In the genomic region with DNA sequence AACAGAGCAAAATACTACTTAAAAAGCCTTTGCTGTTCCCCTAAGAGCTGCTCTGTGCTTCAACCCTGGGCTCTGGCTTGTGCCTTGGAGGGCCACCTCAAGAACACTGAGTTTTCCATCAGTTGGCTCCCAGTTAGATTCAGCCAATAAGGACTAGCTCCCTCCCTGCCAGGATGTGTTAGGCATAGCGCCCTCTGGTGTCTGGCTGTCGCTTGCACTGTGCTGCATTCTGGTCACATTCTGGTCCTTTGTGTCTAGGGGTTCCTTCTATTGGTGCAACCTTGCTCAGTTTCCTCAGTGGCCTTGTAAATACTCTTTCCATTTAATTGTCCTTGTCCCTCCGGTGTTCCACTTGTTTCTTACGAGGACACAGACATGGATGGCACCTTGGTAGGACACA, we compare ENCODE assay signal across 8 mouse cellular contexts.
A peak's percentile ranks its signal among the peaks of the same experiment; 100 is the strongest.
DNase-seq lines count a peak whose midpoint lies in the region; ATAC-seq lines count a peak whose summit lies in the region.

No protein-coding gene starts in this region.

- H3K4me2 ChIP-seq in midbrain, embryonic 12.5 days (replicated peaks), result no peak overlapping the region

- H3K9ac ChIP-seq in midbrain, embryonic 12.5 days (replicated peaks), result no peak overlapping the region

- peak; percentile 49 for DNase-seq in gastrocnemius, postnatal 10 days
- DNase-seq in gastrocnemius, postnatal 36 days, result no peak
- DNase-seq in ovary, postnatal 36 days (ENCODE audit: low spot score), result peak; percentile 15
- no peak for DNase-seq in ovary, postnatal 14 days (ENCODE audit: low spot score)
- peak; percentile 69 for DNase-seq in embryo, embryonic 10.5 days (ENCODE audit: low spot score)
- no peak for DNase-seq in Muller cell, postnatal 12 days (ENCODE audit: inconsistent ontology term)
- no peak for DNase-seq in frontal cortex, postnatal 36 days (ENCODE audit: low spot score in 2 of 2)

- H3K27me3 ChIP-seq in midbrain, embryonic 12.5 days, result no peaks in the 10 kb centered on the region

- 0 out of 2 replicates have a peak, but pooled peaks have one; percentile 19 for ATAC-seq in midbrain, embryonic 12.5 days (ENCODE audit: low FRiP score, low read depth)

- H3K27ac ChIP-seq in midbrain, embryonic 12.5 days (replicated peaks), result no peak overlapping the region

- H3K4me1 ChIP-seq in midbrain, embryonic 12.5 days, result no peaks in the 10 kb centered on the region

- intact Hi-C loops in gastrocnemius, postnatal 36 days (cut with DNase I), result no loop called here

- H3K9me3 ChIP-seq in midbrain, embryonic 12.5 days, result no peaks in the 10 kb centered on the region

- H3K36me3 ChIP-seq in midbrain, embryonic 12.5 days, result no peaks in the 10 kb centered on the region

- no peak overlapping the region for H3K4me3 ChIP-seq in midbrain, embryonic 12.5 days

- WGBS in midbrain, embryonic 12.5 days, result 56% methylated on average over 4 of the region's 4 CpGs

Comparison
In these comparisons a context has a peak if more than half of its experiments do, and no peak if none do; other contexts are left out.
1. DNase-seq: peak in gastrocnemius, postnatal 10 days (single experiment), ovary, postnatal 36 days (single experiment) and embryo, embryonic 10.5 days (single experiment); none in gastrocnemius, postnatal 36 days (0 of 2), ovary, postnatal 14 days (single experiment), Muller cell, postnatal 12 days (single experiment) and frontal cortex, postnatal 36 days (0 of 2).